Mouse (Mus musculus) cortical plate, adult 2 months (tissue): ENCODE results near the gene Yif1a. TPM values are rescaled to one million over a fixed set of nuclear protein-coding genes. Genes with fewer than 3 reads are reported as not detected.

Source experiments
- H3K27ac ChIP-seq: fragments of 200-500 bp; 2 replicates; pipeline ENCODE4 v1.5.1; 2012; ENCODE audit warnings: low read length, control low read depth, inconsistent platforms; ENCODE audit not compliant: insufficient read depth
- H3K4me1 ChIP-seq: fragments of 200-500 bp; 2 replicates; pipeline ENCODE4 v1.6.1; 2011; ENCODE audit warnings: low read length; ENCODE audit not compliant: control insufficient read depth, insufficient read depth
- H3K4me3 ChIP-seq: fragments of 200-500 bp; 2 replicates; pipeline ENCODE4 v1.5.1; 2011; ENCODE audit warnings: mild to moderate bottlenecking, low read length, control low read depth; ENCODE audit not compliant: insufficient read depth
- CTCF ChIP-seq: fragments of 200-500 bp; IDR thresholded peaks from 2 replicates; pipeline ENCODE4 v1.5.1; 2011; ENCODE audit warnings: mild to moderate bottlenecking, control low read depth, low read length; ENCODE audit not compliant: insufficient read depth; ENCODE audit errors: extremely low read depth
- POLR2A ChIP-seq: fragments of 200-500 bp; IDR thresholded peaks from 2 replicates; pipeline ENCODE4 v1.6.1; 2011; ENCODE audit warnings: mild to moderate bottlenecking, low read length, control low read depth; ENCODE audit not compliant: insufficient read depth; ENCODE audit errors: extremely low read depth
- polyA plus RNA-seq: library from polyadenylated mRNA; depleted of rRNA; stranded (reverse); fragments of >200 nt; gene quantifications from 2 replicates; pipeline ENCODE4 v1.2.3, GENCODE M21; 2012

The Yif1a gene
- polyA plus RNA-seq, 1 experiment: 56.2 TPM

GRCm38 (mm10) chr19:5060365-5061330, 27.7 kb upstream of the Yif1a start:
- TF ChIP-seq POLR2A (no peak), CTCF (no peak)
- Histone ChIP-seq H3K4me3 (no peak overlapping the region), H3K4me1 (peaks cover 7% of the 10 kb centered on the region), H3K27ac (no peak overlapping the region)

- TF ChIP-seq CTCF: no peak
- TF ChIP-seq POLR2A: no peak
- H3K4me1 ChIP-seq: peaks cover 7% of the 10 kb centered on the region
- no peak overlapping the region for H3K27ac ChIP-seq
- H3K4me3 ChIP-seq: no peak overlapping the region
Observed at GRCm38 (mm10) chr19:5062041-5062440, 26.3 kb upstream of the Yif1a start.

- TF ChIP-seq CTCF (no peak), POLR2A (no peak)
Observed at GRCm38 (mm10) chr19:5062446-5062845, 25.9 kb upstream of the Yif1a start.

GRCm38 (mm10) chr19:5065104-5065503, 23.2 kb upstream of the Yif1a start:
- no peak overlapping the region for H3K27ac ChIP-seq
- H3K4me1 ChIP-seq: 0 out of 2 replicates have a peak, but pooled peaks cover 1% of the 10 kb centered on the region
- TF ChIP-seq CTCF (no peak), POLR2A (no peak)
- no peak overlapping the region for H3K4me3 ChIP-seq

More at GRCm38 (mm10) chr19:5062446-5062845, 25.9 kb upstream of the Yif1a start:
- Histone ChIP-seq H3K4me3 (no peak overlapping the region), H3K27ac (no peak overlapping the region), H3K4me1 (peaks cover 7% of the 10 kb centered on the region)

GRCm38 (mm10) chr19:5067040-5067799, 21.1 kb upstream of the Yif1a start:
- Histone ChIP-seq H3K4me1 (no peaks in the 10 kb centered on the region), H3K4me3 (no peak overlapping the region), H3K27ac (no peak overlapping the region)
- TF ChIP-seq POLR2A (no peak), CTCF (no peak)

- no peaks in the 10 kb centered on the region for H3K4me1 ChIP-seq
- H3K27ac ChIP-seq: no peak within 1 kb of the TSS
- peak within 1 kb of the TSS; percentile 24 for H3K4me3 ChIP-seq
- no peak for TF ChIP-seq POLR2A
- no peak for TF ChIP-seq CTCF
Observed at GRCm38 (mm10) chr19:5067867-5068569, 20.3 kb upstream of the Yif1a start, which contains the start of gene Cd248. Gene Cd248 (plus strand): TSS chr19:5068078.

- peak overlapping the region; percentile 24 for H3K4me3 ChIP-seq
- TF ChIP-seq POLR2A (no peak), CTCF (no peak)
- H3K4me1 ChIP-seq: no peaks in the 10 kb centered on the region
- H3K27ac ChIP-seq: no peak overlapping the region
Observed at GRCm38 (mm10) chr19:5068570-5069234, 19.6 kb upstream of the Yif1a start.

GRCm38 (mm10) chr19:5069486-5069885, 18.9 kb upstream of the Yif1a start:
- no peak overlapping the region for H3K4me3 ChIP-seq
- no peaks in the 10 kb centered on the region for H3K4me1 ChIP-seq
- H3K27ac ChIP-seq: no peak overlapping the region
- TF ChIP-seq CTCF (no peak), POLR2A (no peak)
